Comparison of ENCODE assay signal across 22 mouse cellular contexts in the genomic region with DNA sequence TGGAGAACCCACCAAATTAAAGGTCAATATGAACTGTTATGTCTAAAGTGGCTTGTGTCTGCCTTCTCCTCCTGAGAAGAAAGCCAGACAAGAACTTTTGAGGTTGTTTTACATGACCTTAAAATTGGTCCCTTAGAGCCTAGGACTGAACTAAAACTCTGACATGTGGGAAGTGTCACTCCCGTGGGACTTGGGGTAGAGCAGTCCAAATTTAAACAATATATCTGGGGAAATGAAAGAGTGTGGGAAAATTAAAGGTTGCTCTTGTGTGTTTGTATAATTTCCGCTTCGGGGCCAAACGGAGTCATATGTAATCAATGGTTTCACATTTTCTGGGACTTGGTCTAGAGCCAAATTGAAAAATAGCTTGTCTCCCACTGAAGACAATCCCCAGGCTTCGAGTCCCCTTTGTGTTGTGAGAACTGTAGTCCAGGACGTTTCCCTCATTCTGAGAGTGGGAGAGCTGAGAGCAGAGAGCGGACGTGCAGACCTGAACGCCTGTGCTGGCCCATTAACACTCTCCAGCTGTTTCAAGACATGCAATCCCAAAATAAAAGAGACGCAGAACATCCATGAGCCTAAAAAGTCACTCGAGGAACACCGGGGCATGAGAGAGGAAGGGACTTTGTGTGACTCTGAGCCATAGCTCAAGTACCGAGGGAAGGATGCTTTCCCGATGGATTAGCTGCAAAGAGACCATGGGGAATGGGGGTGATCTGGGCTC. TPM values are rescaled to one million over a fixed set of nuclear protein-coding genes. Genes with fewer than 3 reads are reported as not detected.
DNase-seq lines count a peak whose midpoint lies in the region; ATAC-seq and TF ChIP-seq lines count a peak whose summit lies in the region.
"Had no signal": no experiment of that assay in that cellular context is flagged by ENCODE, and none has a peak within 500 bp of the region (broad histone marks: within the 10 kb centered on the region; RNA-seq: fewer than 3 reads in every experiment).

No protein-coding gene starts in this region.

- H3K27ac ChIP-seq in heart, adult 2 months = no peak overlapping the region; the same call in 1 of the 2 replicates
- peak overlapping the region; percentile 48; the same call in 1 of the 2 replicates for H3K27ac ChIP-seq in kidney, embryonic 15.5 days
- H3K27ac ChIP-seq in brown adipose tissue, adult 24 weeks (replicated peaks; ENCODE audit: low read depth, low read length) = peak overlapping the region; percentile 31
- H3K27ac ChIP-seq in intestine, embryonic 16.5 days (ENCODE audit: low read length) = peak overlapping the region; percentile 68
- H3K27ac ChIP-seq: embryonic facial prominence, embryonic 13.5 days; forebrain, embryonic 10.5 days; hindbrain, embryonic 10.5 days had no signal

- no peak for TF ChIP-seq POLR2A in heart, adult 2 months (IDR thresholded peaks at IDR 0.05; ENCODE audit: insufficient read depth, low read depth, low read length)

- TF ChIP-seq EP300 in heart, adult 2 months (IDR thresholded peaks at IDR 0.05; ENCODE audit: insufficient read depth, low read depth, low read length) = peak; percentile 73; the same call in 1 of the 2 replicates

- H3K9me3 ChIP-seq in kidney, embryonic 15.5 days (replicated peaks) = no peaks in the 10 kb centered on the region
- H3K9me3 ChIP-seq in intestine, embryonic 16.5 days (ENCODE audit: control insufficient read depth, low read length) = no peaks in the 10 kb centered on the region
- H3K9me3 ChIP-seq: embryonic facial prominence, embryonic 13.5 days; forebrain, embryonic 10.5 days; hindbrain, embryonic 10.5 days had no signal

- no peaks in the 10 kb centered on the region for H3K36me3 ChIP-seq in heart, adult 2 months (ENCODE audit: control insufficient read depth, insufficient read depth, low read length)
- H3K36me3 ChIP-seq in kidney, embryonic 15.5 days = no peaks in the 10 kb centered on the region
- H3K36me3 ChIP-seq in intestine, embryonic 16.5 days (ENCODE audit: control insufficient read depth, insufficient read depth, low read length) = no peaks in the 10 kb centered on the region
- H3K36me3 ChIP-seq: embryonic facial prominence, embryonic 13.5 days; forebrain, embryonic 10.5 days; hindbrain, embryonic 10.5 days had no signal

- 44% methylated on average over 14 of the region's 14 CpGs for WGBS in heart, adult 2 months
- WGBS in kidney, embryonic 15.5 days = 53% methylated on average over 14 of the region's 14 CpGs
- WGBS in intestine, embryonic 16.5 days = 47% methylated on average over 14 of the region's 14 CpGs

- no peaks in the 10 kb centered on the region for H3K79me2 ChIP-seq in heart, adult 2 months (replicated peaks; ENCODE audit: control insufficient read depth, insufficient read depth, low read length)

- H3K9ac ChIP-seq in heart, adult 2 months (ENCODE audit: low read depth, low read length) = no peak overlapping the region
- H3K9ac ChIP-seq in kidney, embryonic 15.5 days = no peak overlapping the region
- no peak overlapping the region; the same call in 1 of the 2 replicates for H3K9ac ChIP-seq in intestine, embryonic 16.5 days (ENCODE audit: low read depth, low read length)
- H3K9ac ChIP-seq: embryonic facial prominence, embryonic 13.5 days had no signal

- H3K4me2 ChIP-seq in kidney, embryonic 15.5 days = no peak overlapping the region
- H3K4me2 ChIP-seq in intestine, embryonic 16.5 days (ENCODE audit: low read depth, low read length) = no peak overlapping the region
- H3K4me2 ChIP-seq: embryonic facial prominence, embryonic 13.5 days; liver, embryonic 11.5 days had no signal

- intact Hi-C loops in heart, adult 2 months (cut with DNase I) = no loop called here

- TF ChIP-seq CTCF in heart, adult 2 months (IDR thresholded peaks at IDR 0.05) = no peak

- no peaks in the 10 kb centered on the region for H3K4me1 ChIP-seq in heart, adult 2 months (ENCODE audit: control insufficient read depth, insufficient read depth, low read length)
- H3K4me1 ChIP-seq in kidney, embryonic 15.5 days = no peaks in the 10 kb centered on the region
- no peaks in the 10 kb centered on the region for H3K4me1 ChIP-seq in brown adipose tissue, adult 24 weeks (ENCODE audit: control insufficient read depth, insufficient read depth, insufficient read length, low read length)
- peaks cover 2% of the 10 kb centered on the region; the same call in 1 of the 2 replicates for H3K4me1 ChIP-seq in intestine, embryonic 16.5 days (ENCODE audit: control insufficient read depth, insufficient read depth, low read length)
- H3K4me1 ChIP-seq: forebrain, embryonic 10.5 days; hindbrain, embryonic 10.5 days had no signal

- ATAC-seq in kidney, embryonic 15.5 days (replicated peaks; ENCODE audit: low FRiP score) = peak; percentile 60; the same call in 1 of the 2 replicates
- peak; percentile 86 for ATAC-seq in intestine, embryonic 16.5 days
- no peak for ATAC-seq in inflammation-experienced regulatory T-cells, adult 6 months
- ATAC-seq: midbrain, embryonic 16.5 days had no signal

- peak in 1 of 2 experiments; percentile 44 for DNase-seq in heart, adult 2 months
- DNase-seq in heart, postnatal 4 days = no peak
- no peak for DNase-seq in kidney, adult 8-10 months
- no peak for DNase-seq in neural tube, embryonic 10.5 days (ENCODE audit: extremely low spot score, low spot score)
- DNase-seq: adrenal gland, postnatal 10 days; B cell, adult 2 months; cerebellum, adult 18-20 months; cerebellum, postnatal 36 days; lung, adult 2 months; right cerebral cortex, adult 18-20 months; spleen, adult 18-20 months; thymus, postnatal 14 days had no signal

- no peaks in the 10 kb centered on the region for H3K27me3 ChIP-seq in heart, adult 2 months (ENCODE audit: control insufficient read depth, insufficient read depth, low read length)
- H3K27me3 ChIP-seq in kidney, embryonic 15.5 days = no peaks in the 10 kb centered on the region
- no peaks in the 10 kb centered on the region for H3K27me3 ChIP-seq in intestine, embryonic 16.5 days (replicated peaks; ENCODE audit: control insufficient read depth, insufficient read depth, low read length)

- H3K4me3 ChIP-seq in heart, adult 2 months = no peak overlapping the region
- no peak overlapping the region for H3K4me3 ChIP-seq in kidney, embryonic 15.5 days (replicated peaks)
- H3K4me3 ChIP-seq in brown adipose tissue, adult 24 weeks (ENCODE audit: insufficient read depth, low read depth, low read length) = no peak overlapping the region
- H3K4me3 ChIP-seq in intestine, embryonic 16.5 days (ENCODE audit: low read length) = no peak overlapping the region
- H3K4me3 ChIP-seq: embryonic facial prominence, embryonic 13.5 days; forebrain, embryonic 10.5 days; hindbrain, embryonic 10.5 days had no signal

RNA-seq across cellular contexts. Expression of gene Cmas, which starts 23.8 kb away (rescaled TPM):
- total RNA-seq in heart, adult 2 months (2021) = 10 to 100 TPM; 35.0 to 35.9 TPM
- 11.7 and 18.5 TPM in 2 replicates for polyA plus RNA-seq in heart, adult 2 months (2012; rRNA removed)
- 10 to 100 TPM; 43.4 to 48.5 TPM for total RNA-seq in heart, postnatal 4 days (2021)
- polyA plus RNA-seq in kidney, embryonic 15.5 days (2015; fragmentation: Nextera tagmentation; extraction: Ambion mirVana) = 77.1 and 77.2 TPM in 2 replicates
- 11.1 and 17.7 TPM in 2 replicates for polyA plus RNA-seq in brown adipose tissue, adult 24 weeks (2012; ENCODE audit: insufficient read depth, insufficient read length, missing spikeins)
- 145 and 153 TPM in 2 replicates for polyA plus RNA-seq in intestine, embryonic 16.5 days (2015; fragmentation: Nextera tagmentation; extraction: Ambion mirVana)
- 10 to 100 TPM; 10.9 to 14.3 (median 11.7) TPM for polyA plus RNA-seq in inflammation-experienced regulatory T-cells, adult 6 months (2017; shearing (Covaris generic))

RNA-seq across cellular contexts. Expression of gene Abcc9, which starts 30.6 kb away (rescaled TPM):
- 100 to 1,000 TPM; 227 to 235 TPM for total RNA-seq in heart, adult 2 months (2021)
- 57.8 and 100 TPM in 2 replicates for polyA plus RNA-seq in heart, adult 2 months (2012; rRNA removed)
- total RNA-seq in heart, postnatal 4 days (2021) = 100 to 1,000 TPM; 180 to 189 TPM
- 6.2 and 7.7 TPM in 2 replicates for polyA plus RNA-seq in kidney, embryonic 15.5 days (2015; fragmentation: Nextera tagmentation; extraction: Ambion mirVana)
- 9.4 and 12.2 TPM in 2 replicates for polyA plus RNA-seq in brown adipose tissue, adult 24 weeks (2012; ENCODE audit: insufficient read depth, insufficient read length, missing spikeins)
- 7.6 and 7.8 TPM in 2 replicates for polyA plus RNA-seq in intestine, embryonic 16.5 days (2015; fragmentation: Nextera tagmentation; extraction: Ambion mirVana)
- polyA plus RNA-seq in inflammation-experienced regulatory T-cells, adult 6 months (2017; shearing (Covaris generic)) = under 1 TPM in 1 of 3 experiments, not detected in 2; 0.05 TPM
- total RNA-seq: megakaryocyte-erythroid progenitor cell, adult 5-6 weeks had no signal
